Mouse (Mus musculus) testis, adult 10 weeks (tissue): ENCODE measurements around the gene Gm1140. TPM values are rescaled to one million over a fixed set of nuclear protein-coding genes. Genes with fewer than 3 reads are reported as not detected.

Experiments
- polyA plus RNA-seq: library from polyadenylated mRNA; stranded (reverse); fragments of 350-450 nt; fragmentation: Illumina TruSeq; extraction: RNeasy Lipid Tissue Mini Kit (QIAGEN cat#74804); gene quantifications from one replicate; pipeline ENCODE4 v1.2.3, GENCODE M21; 2014; ENCODE audit warnings: low read depth, low replicate concordance

Gene Gm1140
- polyA plus RNA-seq: 18.9 TPM

DNA sequence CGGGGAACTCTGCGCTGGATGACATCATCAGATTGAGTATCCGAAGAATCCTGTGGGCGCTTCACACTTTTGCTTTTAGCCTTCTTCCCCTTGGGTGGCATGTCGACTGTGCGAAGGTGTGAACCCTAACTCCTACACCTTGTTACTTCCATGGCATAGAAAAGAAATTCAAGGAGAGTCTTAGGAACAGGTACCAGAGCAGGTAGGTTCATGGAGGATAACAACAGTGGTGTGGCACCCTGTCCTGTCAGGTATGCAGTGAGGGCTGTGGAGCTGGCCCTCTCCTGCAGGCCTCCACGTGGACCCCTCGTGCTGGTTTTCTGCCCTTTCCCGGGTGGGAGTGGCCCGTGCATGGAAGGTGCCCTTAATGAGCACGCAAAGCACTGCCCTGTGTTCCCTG, at the start of gene Gm1140:
Gene Gm1140 (minus strand): TSS at position 101 of the 400 bp plus-strand sequence.

DNA sequence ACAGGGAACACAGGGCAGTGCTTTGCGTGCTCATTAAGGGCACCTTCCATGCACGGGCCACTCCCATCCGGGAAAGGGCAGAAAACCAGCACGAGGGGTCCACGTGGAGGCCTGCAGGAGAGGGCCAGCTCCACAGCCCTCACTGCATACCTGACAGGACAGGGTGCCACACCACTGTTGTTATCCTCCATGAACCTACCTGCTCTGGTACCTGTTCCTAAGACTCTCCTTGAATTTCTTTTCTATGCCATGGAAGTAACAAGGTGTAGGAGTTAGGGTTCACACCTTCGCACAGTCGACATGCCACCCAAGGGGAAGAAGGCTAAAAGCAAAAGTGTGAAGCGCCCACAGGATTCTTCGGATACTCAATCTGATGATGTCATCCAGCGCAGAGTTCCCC, 2.0 kb upstream of the Gm1140 start, which contains the start of gene Gm14692:
Gene Gm14692 (plus strand): TSS at position 301 of the 400 bp plus-strand sequence.

Other genes starting within 250 kb of the Gm1140 start
- gene Gm14692, start 2.1 kb upstream of the Gm1140 start, polyA plus RNA-seq: not detected
- 126 TPM for gene 4933436I01Rik, start 227.9 kb upstream of the Gm1140 start, polyA plus RNA-seq